Mouse (Mus musculus) intestine, embryonic 16.5 days (tissue): ENCODE results near the gene Trpv4. TPM values are rescaled to one million over a fixed set of nuclear protein-coding genes. Genes with fewer than 3 reads are reported as not detected.

Source experiments
- ATAC-seq: fragments of 200-750 bp; cut with Nextera tagmentation; 2 replicates; pipeline ENCODE4 v1.8.0; 2017; ENCODE audit warnings: moderate TSS enrichment, moderate library complexity
- H3K27ac ChIP-seq: fragments of 300-500 bp; sonication (generic); 2 replicates; pipeline ENCODE4 v1.5.1; 2014; ENCODE audit warnings: mild to moderate bottlenecking, low read length
- H3K27me3 ChIP-seq: fragments of 300-500 bp; sonication (generic); replicated peaks from 2 replicates; pipeline ENCODE4 v1.6.1; 2014; ENCODE audit warnings: low read length, control low read depth, mixed read lengths; ENCODE audit not compliant: control insufficient read depth, insufficient read depth
- H3K36me3 ChIP-seq: fragments of 300-500 bp; sonication (generic); 2 replicates; pipeline ENCODE4 v1.6.1; 2014; ENCODE audit warnings: low read length, control low read depth; ENCODE audit not compliant: control insufficient read depth, insufficient read depth
- H3K4me1 ChIP-seq: fragments of 300-500 bp; sonication (generic); 2 replicates; pipeline ENCODE4 v1.6.1; 2014; ENCODE audit warnings: low read length, control low read depth, mixed read lengths; ENCODE audit not compliant: control insufficient read depth, insufficient read depth
- H3K4me2 ChIP-seq: fragments of 300-500 bp; sonication (generic); 2 replicates; pipeline ENCODE4 v1.6.1; 2014; ENCODE audit warnings: low read depth, low read length, control low read depth
- H3K4me3 ChIP-seq: fragments of 300-500 bp; sonication (generic); 2 replicates; pipeline ENCODE4 v1.5.1; 2014; ENCODE audit warnings: mild to moderate bottlenecking, low read length
- H3K9ac ChIP-seq: fragments of 300-500 bp; sonication (generic); 2 replicates; pipeline ENCODE4 v1.6.1; 2014; ENCODE audit warnings: low read depth, low read length
- H3K9me3 ChIP-seq: fragments of 300-500 bp; sonication (generic); 2 replicates; pipeline ENCODE4 v1.6.1; 2016; ENCODE audit warnings: low read length, control low read depth; ENCODE audit not compliant: control insufficient read depth
- WGBS: fragments of 180-500 bp; shearing (Covaris S2); extraction: QIAGEN DNeasy Blood & Tissue Kit; methylation state at CpG from one replicate; pipeline ENCODE4 v1.1.7; 2014; 5-methylcytosine and 5-hydroxymethylcytosine counted together
- polyA plus RNA-seq: library from polyadenylated mRNA; unstranded; fragments of >200 nt; fragmentation: Nextera tagmentation; extraction: Ambion mirVana; gene quantifications from 2 replicates; pipeline ENCODE4 v1.2.1, GENCODE M21; 2015

The Trpv4 gene
- polyA plus RNA-seq, 1 experiment from 2014 or later = 0.93 TPM

GRCm38 (mm10) chr5:114597222-114597621, 61.0 kb downstream of the Trpv4 start:
- Histone ChIP-seq H3K9me3 (no peaks in the 10 kb centered on the region), H3K36me3 (no peaks in the 10 kb centered on the region), H3K4me3 (no peak overlapping the region), H3K9ac (no peak overlapping the region), H3K27ac (peak overlapping the region; percentile 9; the same call in 1 of the 2 replicates), H3K4me2 (no peak overlapping the region), H3K4me1 (peaks cover 54% of the 10 kb centered on the region), H3K27me3 (no peaks in the 10 kb centered on the region)
- WGBS = 29% methylated on average over 8 of the region's 8 CpGs
- ATAC-seq = no peak

GRCm38 (mm10) chr5:114596604-114597003, 61.6 kb downstream of the Trpv4 start:
- Histone ChIP-seq H3K9ac (no peak overlapping the region), H3K9me3 (no peaks in the 10 kb centered on the region), H3K4me1 (peaks cover 57% of the 10 kb centered on the region), H3K4me3 (no peak overlapping the region), H3K27me3 (no peaks in the 10 kb centered on the region), H3K36me3 (no peaks in the 10 kb centered on the region), H3K4me2 (no peak overlapping the region), H3K27ac (peak overlapping the region; percentile 26; the same call in 1 of the 2 replicates)
- no peak for ATAC-seq
- WGBS = 16% methylated on average over 10 of the region's 10 CpGs

GRCm38 (mm10) chr5:114594741-114595241, 63.4 kb downstream of the Trpv4 start:
- peaks cover 75% of the 10 kb centered on the region for H3K4me1 ChIP-seq

GRCm38 (mm10) chr5:114593949-114594348, 64.3 kb downstream of the Trpv4 start:
- ATAC-seq = no peak
- 60% methylated on average over 5 of the region's 5 CpGs for WGBS
- Histone ChIP-seq H3K36me3 (no peaks in the 10 kb centered on the region), H3K27me3 (no peaks in the 10 kb centered on the region), H3K27ac (peak overlapping the region; percentile 95), H3K4me2 (no peak overlapping the region), H3K4me3 (no peak overlapping the region), H3K4me1 (peaks cover 80% of the 10 kb centered on the region), H3K9ac (peak overlapping the region; percentile 54), H3K9me3 (no peaks in the 10 kb centered on the region)

More at GRCm38 (mm10) chr5:114594741-114595241, 63.4 kb downstream of the Trpv4 start:
- H3K9ac ChIP-seq = peak overlapping the region; percentile 54; the same call in 1 of the 2 replicates
- WGBS = 32% methylated on average over 15 of the region's 15 CpGs
- no peaks in the 10 kb centered on the region for H3K9me3 ChIP-seq
- peak overlapping the region; percentile 95 for H3K27ac ChIP-seq
- H3K27me3 ChIP-seq = no peaks in the 10 kb centered on the region
- H3K4me2 ChIP-seq = peak overlapping the region; percentile 28; the same call in 1 of the 2 replicates
- ATAC-seq = peak; percentile 14
- H3K4me3 ChIP-seq = no peak overlapping the region
- H3K36me3 ChIP-seq = no peaks in the 10 kb centered on the region

GRCm38 (mm10) chr5:114593161-114593821, 64.9 kb downstream of the Trpv4 start:
- Histone ChIP-seq H3K9me3 (no peaks in the 10 kb centered on the region), H3K27ac (no peak overlapping the region; the same call in 1 of the 2 replicates), H3K4me1 (peaks cover 86% of the 10 kb centered on the region), H3K4me2 (no peak overlapping the region), H3K9ac (peak overlapping the region; percentile 54; the same call in 1 of the 2 replicates), H3K36me3 (no peaks in the 10 kb centered on the region), H3K4me3 (no peak overlapping the region), H3K27me3 (no peaks in the 10 kb centered on the region)
- 68% methylated on average over 12 of the region's 12 CpGs for WGBS
- ATAC-seq = no peak

- no peak overlapping the region; the same call in 1 of the 2 replicates for H3K9ac ChIP-seq
- no peaks in the 10 kb centered on the region for H3K27me3 ChIP-seq
- peaks cover 89% of the 10 kb centered on the region for H3K4me1 ChIP-seq
- 57% methylated on average over 19 of the region's 19 CpGs for WGBS
- H3K27ac ChIP-seq = no peak overlapping the region
- no peak for ATAC-seq
- no peak overlapping the region for H3K4me3 ChIP-seq
- no peak overlapping the region for H3K4me2 ChIP-seq
- H3K36me3 ChIP-seq = no peaks in the 10 kb centered on the region
- H3K9me3 ChIP-seq = no peaks in the 10 kb centered on the region
Measured at GRCm38 (mm10) chr5:114592463-114593160, 65.6 kb downstream of the Trpv4 start.

GRCm38 (mm10) chr5:114591151-114591561, 67.1 kb downstream of the Trpv4 start:
- 17% methylated on average over 15 of the region's 15 CpGs for WGBS
- Histone ChIP-seq H3K4me2 (peak overlapping the region; percentile 46), H3K27me3 (no peaks in the 10 kb centered on the region), H3K4me1 (peaks cover 86% of the 10 kb centered on the region), H3K9ac (peak overlapping the region; percentile 12; the same call in 1 of the 2 replicates), H3K4me3 (no peak overlapping the region), H3K9me3 (no peaks in the 10 kb centered on the region), H3K27ac (peak overlapping the region; percentile 79), H3K36me3 (no peaks in the 10 kb centered on the region)
- peak; percentile 62 for ATAC-seq

GRCm38 (mm10) chr5:114590043-114590913, 67.9 kb downstream of the Trpv4 start:
- Histone ChIP-seq H3K36me3 (no peaks in the 10 kb centered on the region), H3K4me1 (peaks cover 89% of the 10 kb centered on the region), H3K27me3 (no peaks in the 10 kb centered on the region), H3K9ac (peak overlapping the region; percentile 12), H3K4me2 (peak overlapping the region; percentile 46), H3K4me3 (no peak overlapping the region), H3K27ac (peak overlapping the region; percentile 79), H3K9me3 (no peaks in the 10 kb centered on the region)
- ATAC-seq = peak; percentile 41
- 55% methylated on average over 17 of the region's 17 CpGs for WGBS
